Mouse (Mus musculus) embryonic facial prominence, embryonic 14.5 days (tissue): ENCODE results near the gene Slc9a9. TPM values are rescaled to one million over a fixed set of nuclear protein-coding genes. Genes with fewer than 3 reads are reported as not detected.

Experiments
- ATAC-seq: fragments of 200-750 bp; cut with Nextera tagmentation; 2 replicates; pipeline ENCODE4 v1.8.0; 2017; ENCODE audit warnings: low read depth, moderate number of reproducible peaks, moderate TSS enrichment
- DNase-seq: peaks from one replicate; pipeline ENCODE4 v3.0.0-alpha.2; 2015; ENCODE audit warnings: low spot score
- H3K27ac ChIP-seq: fragments of 300-500 bp; sonication (generic); replicated peaks from 2 replicates; pipeline ENCODE4 v1.5.1; 2014; ENCODE audit warnings: low read depth, mild to moderate bottlenecking, low read length, moderate library complexity
- H3K27me3 ChIP-seq: fragments of 300-500 bp; sonication (generic); replicated peaks from 2 replicates; pipeline ENCODE4 v1.6.1; 2014; ENCODE audit warnings: low read length; ENCODE audit not compliant: control insufficient read depth, insufficient read depth
- H3K36me3 ChIP-seq: fragments of 300-500 bp; sonication (generic); 2 replicates; pipeline ENCODE4 v1.6.1; 2014; ENCODE audit warnings: low read length, mixed read lengths; ENCODE audit not compliant: control insufficient read depth, insufficient read depth
- H3K4me1 ChIP-seq: fragments of 300-500 bp; sonication (generic); 2 replicates; pipeline ENCODE4 v1.6.1; 2014; ENCODE audit warnings: antibody characterized with exemption, low read length; ENCODE audit not compliant: control insufficient read depth, insufficient read depth
- H3K4me2 ChIP-seq: fragments of 300-500 bp; sonication (generic); 2 replicates; pipeline ENCODE4 v1.6.1; 2014; ENCODE audit warnings: low read depth, mild to moderate bottlenecking, low read length, moderate library complexity, mixed read lengths
- H3K4me3 ChIP-seq: fragments of 300-500 bp; sonication (generic); 2 replicates; pipeline ENCODE4 v1.5.1; 2014; ENCODE audit warnings: low read depth, mild to moderate bottlenecking, low read length
- H3K9ac ChIP-seq: fragments of 300-500 bp; sonication (generic); 2 replicates; pipeline ENCODE4 v1.6.1; 2014; ENCODE audit warnings: low read depth, mild to moderate bottlenecking, low read length, moderate library complexity, mixed read lengths
- H3K9me3 ChIP-seq: fragments of 300-500 bp; sonication (generic); 2 replicates; pipeline ENCODE4 v1.6.1; 2016; ENCODE audit warnings: low read length; ENCODE audit not compliant: control insufficient read depth
- WGBS: fragments of 180-500 bp; shearing (Covaris S2); extraction: QIAGEN DNeasy Blood & Tissue Kit; methylation state at CpG from one replicate; pipeline ENCODE4 v1.1.7; 2014; 5-methylcytosine and 5-hydroxymethylcytosine counted together
- polyA plus RNA-seq: library from polyadenylated mRNA; unstranded; fragments of >200 nt; fragmentation: Nextera tagmentation; extraction: Ambion mirVana; gene quantifications from 2 replicates; pipeline ENCODE4 v1.2.1, GENCODE M21; 2014

Gene Slc9a9
- polyA plus RNA-seq, 1 experiment from 2014 or later = 6.5 TPM

DNA sequence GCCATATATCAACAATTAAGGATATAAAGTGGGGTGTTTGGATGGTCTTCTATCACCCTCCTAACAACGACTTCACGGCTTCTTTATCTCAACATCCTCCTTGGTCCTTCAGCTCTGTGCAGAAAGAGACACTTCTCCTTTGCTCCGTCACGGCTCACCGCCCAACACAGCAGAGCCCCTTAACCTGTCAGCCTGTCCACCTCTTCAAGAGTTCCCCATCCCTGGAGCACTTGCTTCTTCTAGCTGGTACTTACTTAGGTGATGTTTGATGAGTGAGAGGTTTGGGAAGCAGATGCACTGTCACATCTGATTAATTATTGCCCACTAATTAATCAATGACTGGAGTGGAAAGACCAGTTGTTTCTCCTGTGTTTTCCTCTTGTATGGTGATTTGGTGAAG, 213.7 kb downstream of the Slc9a9 start:
- WGBS = 92% methylated on average over 5 of the region's 5 CpGs

DNA sequence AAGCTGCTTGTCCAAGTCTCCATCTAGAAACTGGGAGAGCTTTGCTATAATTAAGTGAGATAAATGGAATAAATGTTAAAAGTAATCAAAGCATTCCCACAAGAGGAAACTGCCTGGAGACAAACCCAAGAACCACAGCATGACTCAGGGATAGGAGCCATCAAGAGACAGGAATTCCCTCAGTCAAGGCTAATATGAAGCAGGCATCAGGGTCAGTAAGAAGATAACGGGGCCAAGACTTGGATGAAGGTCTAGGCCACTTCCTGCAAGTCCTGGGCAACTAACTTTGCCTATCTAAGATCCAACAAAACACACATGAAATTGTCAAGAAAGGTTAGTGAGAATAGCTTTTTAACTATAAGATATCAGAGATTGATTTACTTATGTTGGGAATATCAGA, 215.4 kb downstream of the Slc9a9 start:
- H3K27me3 ChIP-seq = no peaks in the 10 kb centered on the region
- no peak overlapping the region for H3K4me3 ChIP-seq
- H3K36me3 ChIP-seq = no peaks in the 10 kb centered on the region
- ATAC-seq = no peak
- no peaks in the 10 kb centered on the region for H3K9me3 ChIP-seq
- no peak overlapping the region for H3K4me2 ChIP-seq
- no peak overlapping the region for H3K9ac ChIP-seq
- DNase-seq = no peak
- 59% methylated on average over 1 of the region's 1 CpGs for WGBS
- H3K27ac ChIP-seq = no peak overlapping the region
- H3K4me1 ChIP-seq = no peaks in the 10 kb centered on the region

More for the DNA sequence above, 213.7 kb downstream of the Slc9a9 start:
- Histone ChIP-seq H3K4me1 (no peaks in the 10 kb centered on the region), H3K4me2 (no peak overlapping the region), H3K27me3 (no peaks in the 10 kb centered on the region), H3K9me3 (no peaks in the 10 kb centered on the region), H3K9ac (no peak overlapping the region), H3K27ac (no peak overlapping the region), H3K36me3 (no peaks in the 10 kb centered on the region), H3K4me3 (no peak overlapping the region)
- no peak for DNase-seq
- no peak for ATAC-seq

DNA sequence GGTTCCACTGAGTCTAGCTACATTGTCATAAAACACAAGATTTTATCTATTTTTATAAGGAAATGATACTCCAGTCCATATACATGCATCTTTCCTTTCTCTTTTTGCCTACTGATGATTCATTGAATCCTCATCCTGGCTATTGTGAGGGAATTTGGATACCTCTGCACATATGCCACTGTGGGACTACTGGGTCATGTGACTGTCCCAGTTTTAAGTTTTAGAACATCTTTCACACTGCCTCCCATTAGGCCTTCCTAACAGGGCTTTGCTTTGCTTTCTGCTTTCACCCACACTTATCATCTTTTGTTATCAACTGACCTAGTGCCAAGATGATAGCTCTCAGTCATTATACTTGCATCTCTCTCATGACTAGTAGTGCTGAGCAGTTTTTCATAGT, 219.9 kb downstream of the Slc9a9 start:
- no peak for ATAC-seq
- no peak for DNase-seq
- H3K36me3 ChIP-seq = no peaks in the 10 kb centered on the region
- H3K9ac ChIP-seq = no peak overlapping the region
- H3K4me1 ChIP-seq = no peaks in the 10 kb centered on the region
- H3K4me2 ChIP-seq = no peak overlapping the region
- H3K27me3 ChIP-seq = no peaks in the 10 kb centered on the region
- no peak overlapping the region for H3K4me3 ChIP-seq
- H3K27ac ChIP-seq = no peak overlapping the region
- 0 out of 2 replicates have a peak, but pooled peaks cover 3% of the 10 kb centered on the region for H3K9me3 ChIP-seq

DNA sequence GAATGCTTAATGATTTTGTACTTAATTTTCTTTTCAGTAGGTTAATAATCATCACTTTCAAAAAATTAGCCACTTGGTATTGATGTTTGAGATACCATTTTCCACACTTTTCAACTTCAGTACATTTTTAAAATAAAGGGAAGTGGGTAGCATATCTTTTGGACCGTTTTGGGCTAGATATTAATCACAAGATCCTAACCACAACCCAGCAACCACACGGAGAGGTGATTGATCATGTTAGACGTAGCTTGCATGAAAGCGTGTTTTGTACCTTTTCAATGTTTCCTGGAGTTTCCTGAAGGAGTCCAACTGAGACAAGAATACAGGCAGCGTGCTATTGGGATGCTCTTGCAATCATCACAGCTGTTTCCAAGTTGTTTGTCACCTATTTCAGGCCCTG, 226.2 kb downstream of the Slc9a9 start:
- Histone ChIP-seq H3K4me3 (no peak overlapping the region), H3K9ac (no peak overlapping the region), H3K36me3 (no peaks in the 10 kb centered on the region), H3K4me2 (no peak overlapping the region), H3K9me3 (0 out of 2 replicates have a peak, but pooled peaks cover 7% of the 10 kb centered on the region), H3K4me1 (no peaks in the 10 kb centered on the region), H3K27ac (no peak overlapping the region), H3K27me3 (no peaks in the 10 kb centered on the region)
- DNase-seq (no peak), ATAC-seq (no peak)
- 66% methylated on average over 5 of the region's 5 CpGs for WGBS

DNA sequence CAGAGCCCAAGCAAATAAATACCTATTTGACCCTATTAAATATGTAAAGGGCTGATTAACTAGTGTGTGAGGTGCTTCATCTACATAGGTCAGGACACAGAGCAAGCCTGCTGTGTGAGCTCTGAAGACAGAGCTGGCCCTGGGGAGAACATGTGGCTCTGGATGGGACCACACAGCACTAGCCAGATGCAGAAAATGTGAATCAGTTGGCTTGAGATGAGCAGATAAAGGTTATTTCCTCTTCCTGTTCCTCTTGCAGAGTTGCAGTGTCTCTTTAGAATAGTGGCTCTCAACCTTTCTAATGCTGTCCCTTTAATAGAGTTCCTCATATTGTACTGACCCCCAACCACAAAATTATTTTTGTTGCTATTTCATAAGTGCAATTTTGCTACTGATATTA, 234.5 kb downstream of the Slc9a9 start:
- Histone ChIP-seq H3K27me3 (no peaks in the 10 kb centered on the region), H3K9me3 (no peaks in the 10 kb centered on the region; the same call in 1 of the 2 replicates), H3K27ac (no peak overlapping the region), H3K4me3 (no peak overlapping the region), H3K36me3 (no peaks in the 10 kb centered on the region), H3K4me2 (no peak overlapping the region), H3K9ac (no peak overlapping the region), H3K4me1 (no peaks in the 10 kb centered on the region)
- DNase-seq = no peak
- ATAC-seq = no peak

DNA sequence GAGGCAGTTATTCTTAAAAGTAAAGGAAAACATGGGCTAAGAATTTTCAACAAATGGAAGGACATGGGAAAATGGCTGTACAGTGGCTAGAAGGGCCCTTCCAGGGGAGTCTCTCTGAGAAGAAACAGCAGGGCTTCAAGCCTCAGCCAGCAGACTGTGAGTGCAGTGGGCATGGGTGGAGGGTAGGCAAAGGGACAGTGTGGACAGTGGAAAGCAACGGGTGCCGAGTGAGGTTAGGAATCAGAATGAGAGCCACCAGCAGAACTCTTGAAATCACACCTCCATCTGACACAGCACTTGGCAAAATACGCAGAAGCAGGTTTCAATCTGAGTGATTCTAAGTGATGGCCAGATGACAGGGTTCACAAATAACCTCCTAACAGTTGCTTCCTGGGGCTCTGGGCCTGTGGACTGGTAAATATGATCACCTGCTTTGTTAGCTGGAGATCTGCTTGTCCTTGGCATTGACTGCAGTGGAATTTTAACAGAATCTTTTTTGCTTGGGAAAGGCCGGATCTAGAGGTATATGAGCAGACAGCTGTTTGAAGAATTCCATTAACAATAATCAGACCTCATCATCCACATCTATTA, 237.4 kb downstream of the Slc9a9 start:
- ATAC-seq = no peak
- 80% methylated on average over 4 of the region's 4 CpGs for WGBS

DNA sequence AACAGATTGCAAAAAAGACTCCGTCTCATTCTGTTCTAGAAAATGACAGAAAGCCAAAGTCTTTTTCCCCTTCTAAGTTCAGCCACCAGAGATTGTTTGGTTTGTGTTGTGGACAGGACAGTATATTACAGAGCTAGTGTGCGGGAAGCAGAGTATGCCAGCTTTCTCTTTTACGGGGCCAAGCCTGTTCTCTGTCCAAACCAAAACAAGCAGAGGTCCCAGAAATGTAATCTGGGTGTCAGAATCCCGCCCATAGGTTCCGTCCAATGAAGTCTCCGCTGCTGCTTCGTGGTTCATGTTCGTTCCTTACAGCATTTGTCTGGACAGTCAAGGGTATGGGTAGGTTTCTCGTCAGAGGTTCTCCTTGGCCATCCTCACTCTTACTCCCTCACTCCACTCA, 242.4 kb downstream of the Slc9a9 start:
- Histone ChIP-seq H3K4me3 (no peak overlapping the region), H3K27ac (no peak overlapping the region), H3K9me3 (no peaks in the 10 kb centered on the region), H3K36me3 (no peaks in the 10 kb centered on the region), H3K9ac (no peak overlapping the region), H3K27me3 (no peaks in the 10 kb centered on the region), H3K4me2 (no peak overlapping the region), H3K4me1 (no peaks in the 10 kb centered on the region)
- DNase-seq (no peak), ATAC-seq (no peak)
- 82% methylated on average over 9 of the region's 9 CpGs for WGBS

More for the DNA sequence above, 237.4 kb downstream of the Slc9a9 start:
- Histone ChIP-seq H3K4me1 (no peaks in the 10 kb centered on the region), H3K9me3 (no peaks in the 10 kb centered on the region; the same call in 1 of the 2 replicates), H3K36me3 (no peaks in the 10 kb centered on the region), H3K27ac (no peak overlapping the region), H3K9ac (no peak overlapping the region), H3K27me3 (no peaks in the 10 kb centered on the region), H3K4me2 (no peak overlapping the region), H3K4me3 (no peak overlapping the region)
- DNase-seq = no peak

DNA sequence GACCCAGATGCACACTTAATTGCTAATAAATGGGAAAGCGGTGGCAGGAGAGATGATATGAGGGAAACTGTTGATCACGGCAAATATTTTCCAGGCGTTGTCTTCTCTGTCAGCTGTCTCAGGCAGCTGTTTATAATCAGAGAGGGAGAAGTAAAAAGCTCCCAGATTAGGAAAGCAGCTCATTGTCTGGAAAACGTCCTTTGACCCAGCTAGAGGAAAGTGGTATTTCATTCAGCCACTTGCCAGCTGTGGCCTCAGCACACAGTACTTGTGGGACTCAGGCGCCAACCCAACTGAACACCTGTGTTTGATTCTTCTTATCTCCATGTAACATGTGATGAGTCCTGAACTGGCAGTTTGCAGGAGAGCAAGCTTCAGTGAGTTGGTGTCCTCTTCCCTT, 252.4 kb downstream of the Slc9a9 start:
- Histone ChIP-seq H3K27ac (no peak overlapping the region), H3K27me3 (no peaks in the 10 kb centered on the region), H3K4me1 (no peaks in the 10 kb centered on the region), H3K9me3 (no peaks in the 10 kb centered on the region), H3K36me3 (no peaks in the 10 kb centered on the region), H3K4me2 (no peak overlapping the region), H3K9ac (no peak overlapping the region), H3K4me3 (no peak overlapping the region)
- 23% methylated on average over 5 of the region's 5 CpGs for WGBS
- ATAC-seq (peak; percentile 30; the same call in 1 of the 2 replicates), DNase-seq (peak; percentile 59)

DNA sequence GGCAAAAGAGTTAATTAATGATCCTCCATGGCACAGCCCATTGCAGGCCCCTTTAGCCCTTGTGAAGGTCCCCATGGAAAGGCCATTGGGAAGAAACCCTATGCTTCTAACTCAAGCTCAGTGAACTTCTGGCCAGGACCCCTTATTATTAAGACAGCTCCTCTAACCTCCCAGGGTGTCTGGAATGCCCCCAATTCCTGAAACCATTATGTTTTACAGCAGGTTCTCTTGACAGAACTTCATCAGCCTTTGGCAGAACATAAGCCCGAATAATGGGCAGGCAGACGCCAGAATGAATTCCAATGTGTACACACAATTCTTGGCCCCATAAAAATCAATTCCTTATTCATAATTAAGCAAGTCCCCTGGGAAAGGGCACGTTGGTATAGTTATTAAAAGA, 256.1 kb downstream of the Slc9a9 start:
- no peaks in the 10 kb centered on the region for H3K36me3 ChIP-seq
- H3K9me3 ChIP-seq = peaks cover 5% of the 10 kb centered on the region; the same call in 1 of the 2 replicates
- no peaks in the 10 kb centered on the region for H3K4me1 ChIP-seq
- WGBS = 65% methylated on average over 3 of the region's 3 CpGs
- ATAC-seq = no peak
- no peak overlapping the region for H3K4me3 ChIP-seq
- no peak overlapping the region for H3K4me2 ChIP-seq
- no peak for DNase-seq
- no peak overlapping the region for H3K27ac ChIP-seq
- no peak overlapping the region for H3K9ac ChIP-seq
- no peaks in the 10 kb centered on the region for H3K27me3 ChIP-seq
